Mouse (Mus musculus) urinary bladder, adult 18-20 months (tissue): ENCODE data around the gene Cfdp1.

Experiments
- DNase-seq, 2 experiments: peaks; one replicate each; pipeline ENCODE4 v3.0.0; 2022; ENCODE audit warnings: low spot score in 2 of 2, mixed read lengths in 2 of 2

The Cfdp1 gene

GRCm38 (mm10) chr8:111740301-111740711 is 113.8 kb downstream of the Cfdp1 start:
- no peak for DNase-seq

DNA sequence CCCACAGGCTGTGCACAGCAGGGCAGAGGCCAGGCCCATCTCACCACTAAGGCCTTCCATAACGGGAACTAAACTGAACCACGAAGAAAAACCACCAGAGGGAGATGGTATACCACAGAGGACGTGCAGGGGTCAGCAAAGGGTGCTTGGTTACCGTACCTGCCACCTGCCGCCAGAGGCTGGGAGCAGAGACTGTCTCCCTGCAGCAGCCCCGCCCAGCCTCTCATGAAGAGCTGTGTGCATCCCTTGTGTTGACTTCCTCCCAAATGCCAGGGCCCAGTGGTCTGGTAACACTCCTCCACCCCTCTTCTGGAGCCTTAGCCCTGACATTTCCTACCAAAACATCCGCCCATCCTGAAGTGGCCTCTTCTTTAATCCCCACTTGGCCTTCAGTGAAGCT is 114.5 kb downstream of the Cfdp1 start:
- DNase-seq = no peak

GRCm38 (mm10) chr8:111738867-111739266 is 115.2 kb downstream of the Cfdp1 start:
- no peak for DNase-seq

- no peak for DNase-seq
These were observed 117.8 kb downstream of the Cfdp1 start for GRCm38 (mm10) chr8:111736321-111736720.

DNA sequence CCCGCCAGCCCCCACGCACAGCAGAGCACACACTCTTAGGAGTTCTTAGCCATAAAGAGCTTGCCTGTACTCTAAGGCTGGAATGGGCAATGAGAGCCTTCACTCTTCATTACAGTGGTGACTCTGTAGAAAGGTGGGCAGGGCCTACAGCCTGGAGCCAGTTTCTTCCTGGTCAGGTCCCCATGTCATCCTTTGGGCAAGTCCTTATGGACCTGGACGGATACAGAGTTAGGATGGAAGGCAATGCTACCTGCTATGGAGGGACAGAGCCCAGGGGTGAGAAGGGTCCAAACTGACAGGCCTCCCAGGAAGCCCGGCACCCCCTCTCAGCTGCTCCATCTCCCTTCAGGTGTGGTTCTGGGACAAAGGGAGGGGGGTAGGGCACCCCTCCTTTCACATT is 118.3 kb downstream of the Cfdp1 start:
- no peak for DNase-seq

- DNase-seq = no peak
These were observed 118.7 kb downstream of the Cfdp1 start for GRCm38 (mm10) chr8:111735335-111735761.

GRCm38 (mm10) chr8:111734244-111734960 is 119.7 kb downstream of the Cfdp1 start:
- no peak for DNase-seq

- DNase-seq = no peak
These were observed 120.4 kb downstream of the Cfdp1 start for GRCm38 (mm10) chr8:111733581-111734243.

GRCm38 (mm10) chr8:111732406-111733085 is 121.5 kb downstream of the Cfdp1 start:
- no peak for DNase-seq

DNA sequence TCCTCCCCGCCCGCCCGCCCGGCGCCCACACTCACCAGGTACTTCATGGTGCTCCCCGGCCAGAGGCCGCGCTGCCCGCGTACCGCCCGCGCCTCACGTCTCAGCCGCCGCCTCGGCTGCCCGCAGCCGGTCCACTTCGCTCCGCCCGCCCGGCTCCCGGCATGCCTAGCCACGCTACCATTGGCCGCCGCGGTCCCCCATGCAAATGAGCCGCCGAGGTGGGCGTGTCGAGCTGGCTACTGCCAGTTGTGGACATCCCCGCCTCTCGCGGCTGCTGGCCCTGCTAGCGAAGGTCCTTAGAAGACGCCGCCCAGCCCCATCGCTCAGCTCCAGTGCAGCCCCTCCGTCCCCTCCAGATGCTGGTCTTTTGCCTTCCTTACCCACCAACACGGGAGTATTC is 122.1 kb downstream of the Cfdp1 start:
- peak; percentile 95 to 97 for DNase-seq

GRCm38 (mm10) chr8:111731231-111731977 is 122.7 kb downstream of the Cfdp1 start:
- no peak for DNase-seq

DNA sequence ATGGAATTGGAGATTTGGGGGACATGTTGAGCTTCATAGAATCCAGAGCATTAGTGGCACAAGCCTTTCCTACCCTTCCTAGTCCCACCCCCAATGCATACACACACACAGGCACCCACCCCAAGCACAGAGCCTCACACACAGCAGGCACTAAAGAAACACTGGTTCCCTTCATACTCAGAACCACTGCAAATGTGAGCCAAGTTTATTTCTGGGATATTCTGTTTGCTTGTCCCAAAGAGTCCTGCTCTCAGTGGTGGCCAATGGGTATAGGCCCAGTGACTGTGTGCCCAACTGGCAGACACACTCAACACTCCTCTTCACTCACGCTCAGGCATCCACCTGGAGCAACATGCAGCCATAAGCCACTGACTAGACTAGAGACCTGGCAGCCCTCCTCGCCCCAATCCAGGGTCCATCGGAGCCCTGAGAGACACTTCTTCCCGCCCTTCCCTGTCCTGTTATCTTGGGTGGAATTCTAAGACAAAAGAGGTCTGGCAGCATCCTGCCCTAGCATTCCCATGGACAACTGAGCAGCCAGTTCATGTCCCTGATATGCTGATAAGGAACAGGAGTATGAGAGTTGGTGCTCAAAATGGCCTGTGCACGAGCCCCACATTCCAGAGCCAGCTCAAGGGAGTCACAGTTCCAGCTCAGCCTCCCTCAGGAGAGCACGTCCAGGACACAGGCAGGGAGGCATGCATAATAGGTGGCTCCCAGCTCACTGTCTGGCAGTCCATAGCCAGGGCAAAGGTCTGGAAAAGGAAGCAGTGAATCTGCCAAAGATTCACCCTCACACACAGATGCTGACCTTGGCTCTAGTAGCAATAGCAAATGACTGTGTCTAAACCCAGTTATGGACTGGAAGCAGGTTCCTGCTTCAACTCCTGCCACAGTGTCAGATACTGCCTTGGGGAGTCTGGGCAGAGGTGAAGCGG is 124.6 kb downstream of the Cfdp1 start:
- no peak for DNase-seq

GRCm38 (mm10) chr8:111728481-111728880 is 125.6 kb downstream of the Cfdp1 start:
- DNase-seq = no peak

DNA sequence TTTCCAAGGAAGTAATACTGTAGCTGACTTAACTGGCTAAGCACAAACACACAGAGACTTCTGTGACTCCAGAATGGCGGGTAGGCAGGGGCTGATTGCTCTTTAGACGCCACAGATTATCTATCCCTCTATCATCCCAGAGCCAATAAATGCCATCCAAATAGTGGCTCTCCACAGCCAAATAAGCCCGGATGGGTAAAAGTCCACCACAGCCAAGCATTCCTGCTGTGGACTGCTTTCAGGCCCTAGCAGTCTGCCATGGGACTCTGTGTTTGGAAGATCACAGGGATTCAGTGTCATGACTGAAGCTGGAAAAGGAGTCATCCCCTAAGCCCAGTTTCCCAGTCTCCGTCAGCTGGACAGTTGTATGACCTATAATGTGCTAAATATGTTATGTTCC is 126.5 kb downstream of the Cfdp1 start:
- DNase-seq = no peak

DNA sequence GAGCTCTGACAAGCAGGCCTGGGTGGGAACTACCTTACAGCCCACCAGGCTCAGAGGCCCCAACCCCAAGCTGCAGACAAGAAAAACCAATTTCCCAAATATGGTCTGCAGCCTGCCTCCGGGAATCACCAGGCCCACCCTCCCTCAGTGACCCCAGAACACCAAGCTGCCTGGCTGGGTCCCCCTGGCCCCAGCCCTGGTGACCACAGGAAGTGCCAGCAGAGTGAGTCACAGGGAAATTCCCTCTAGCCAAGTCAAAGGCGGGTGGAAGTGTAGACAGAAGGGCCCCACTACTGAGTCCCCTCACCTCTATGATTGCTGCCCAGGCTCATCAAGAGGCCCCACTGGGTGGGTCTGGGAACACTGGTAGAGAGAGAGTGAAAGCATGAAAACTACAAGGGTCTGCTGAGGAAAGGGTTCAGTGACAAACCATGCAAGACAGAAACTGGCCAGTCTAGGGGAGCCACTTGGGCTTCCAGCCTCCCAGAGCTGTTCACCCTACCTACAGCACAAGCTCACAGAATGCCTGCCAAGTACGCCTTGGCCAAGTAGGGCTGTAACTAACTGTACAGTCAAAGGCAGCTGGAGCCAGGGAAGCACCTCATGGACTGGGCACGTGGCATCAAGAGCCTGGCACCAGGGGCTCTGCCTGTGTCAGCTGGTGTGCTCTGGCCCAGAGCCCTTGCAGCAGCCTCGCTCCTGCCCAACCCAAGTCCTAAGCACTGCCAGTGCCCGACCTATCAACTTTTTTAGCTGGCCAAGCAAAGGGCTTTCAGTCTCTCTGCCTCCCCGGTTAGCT is 127.8 kb downstream of the Cfdp1 start:
- peak in 1 of 2 experiments; percentile 62 for DNase-seq

- DNase-seq = no peak
These were observed 128.8 kb downstream of the Cfdp1 start for GRCm38 (mm10) chr8:111725341-111725740.

GRCm38 (mm10) chr8:111720115-111720544 is 134.0 kb downstream of the Cfdp1 start:
- no peak for DNase-seq

GRCm38 (mm10) chr8:111718937-111719336 is 135.2 kb downstream of the Cfdp1 start:
- no peak for DNase-seq
